Mouse (Mus musculus) MEL (cell line): ENCODE measurements around the gene Hagh.

Experiments used
- CTCF ChIP-seq, 3 experiments: IDR thresholded peaks in 2 of 3; conservative IDR thresholded peaks in 1 of 3; 2 replicates each; pipeline ENCODE4 v1.5.1; 2011 to 2012; ENCODE audit warnings: low read length in 3 of 3, low read depth in 2 of 3, mild to moderate bottlenecking in 2 of 3, improper control_type of control experiment in 1 of 3, inconsistent platforms in 1 of 3, mixed read lengths in 1 of 3, moderate library complexity in 1 of 3; ENCODE audit not compliant: control insufficient read depth in 1 of 3, insufficient read depth in 1 of 3, poor library complexity in 1 of 3, severe bottlenecking in 1 of 3
- EP300 ChIP-seq, 2 experiments: IDR thresholded peaks; 2 replicates each; pipeline ENCODE4 v1.6.1; 2011; ENCODE audit warnings: improper control_type of control experiment in 2 of 2, low read length in 2 of 2, low read depth in 1 of 2, mild to moderate bottlenecking in 1 of 2
- MAFK ChIP-seq: IDR thresholded peaks from 2 replicates; pipeline ENCODE4 v1.6.1; 2011; ENCODE audit warnings: low read depth, mild to moderate bottlenecking, low read length, improper control_type of control experiment, borderline replicate concordance
- POLR2A ChIP-seq, 2 experiments: IDR thresholded peaks; 2 replicates each; pipeline ENCODE4 v1.6.1; 2011 to 2012; ENCODE audit warnings: low read length in 2 of 2, mild to moderate bottlenecking in 2 of 2, control low read depth in 1 of 2, improper control_type of control experiment in 1 of 2, low read depth in 1 of 2, moderate library complexity in 1 of 2; ENCODE audit not compliant: control insufficient read depth in 1 of 2, insufficient read depth in 1 of 2, poor library complexity in 1 of 2
- POLR2AphosphoS2 ChIP-seq: IDR thresholded peaks from 2 replicates; pipeline ENCODE4 v1.6.1; 2011; ENCODE audit warnings: low read length, improper control_type of control experiment
- RAD21 ChIP-seq: IDR thresholded peaks from 2 replicates; pipeline ENCODE4 v1.6.1; 2011; ENCODE audit warnings: mild to moderate bottlenecking, low read depth, low read length, improper control_type of control experiment
- USF1 ChIP-seq: IDR thresholded peaks from 2 replicates; pipeline ENCODE4 v1.6.1; 2014; ENCODE audit warnings: low read depth, mild to moderate bottlenecking, inconsistent platforms, low read length, improper control_type of control experiment, moderate library complexity
- USF2 ChIP-seq, 2 experiments: IDR thresholded peaks; 2 replicates each; pipeline ENCODE4 v1.6.1; 2011 to 2012; ENCODE audit warnings: improper control_type of control experiment in 2 of 2, low read length in 2 of 2, borderline replicate concordance in 1 of 2, inconsistent platforms in 1 of 2, low read depth in 1 of 2, mild to moderate bottlenecking in 1 of 2; ENCODE audit not compliant: insufficient read depth in 1 of 2
- ZKSCAN1 ChIP-seq: IDR thresholded peaks from 2 replicates; pipeline ENCODE4 v1.6.1; 2012; ENCODE audit warnings: low read depth, mild to moderate bottlenecking, inconsistent platforms, low read length, improper control_type of control experiment, moderate library complexity

GRCm38 (mm10) chr17:24819469-24819868, 20.5 kb upstream of the Hagh start:
- TF ChIP-seq CTCF (IDR thresholded peaks at IDR 0.05 in 2 of 3, conservative IDR thresholded peaks at IDR 0.05 in 1 of 3; ENCODE audit: control insufficient read depth in 1 of 3, insufficient read depth in 1 of 3, low read depth in 2 of 3, low read length in 3 of 3, poor library complexity in 1 of 3, severe bottlenecking in 1 of 3): no peak
- TF ChIP-seq POLR2A (IDR thresholded peaks at IDR 0.05; ENCODE audit: control insufficient read depth in 1 of 2, insufficient read depth in 1 of 2, low read depth in 1 of 2, low read length in 2 of 2, poor library complexity in 1 of 2): no peak
- TF ChIP-seq MAFK: no peak
- no peak for TF ChIP-seq USF1
- no peak for TF ChIP-seq POLR2AphosphoS2
- TF ChIP-seq USF2 (IDR thresholded peaks at IDR 0.05; ENCODE audit: borderline replicate concordance in 1 of 2, insufficient read depth in 1 of 2, low read depth in 1 of 2, low read length in 2 of 2): no peak
- no peak for TF ChIP-seq EP300 (IDR thresholded peaks at IDR 0.05; ENCODE audit: low read depth in 1 of 2, low read length in 2 of 2)
- TF ChIP-seq ZKSCAN1: no peak
- TF ChIP-seq RAD21: no peak
